Mouse (Mus musculus) liver, embryonic 16.5 days (tissue): ENCODE measurements around the gene Ppp1ca. TPM values are rescaled to one million over a fixed set of nuclear protein-coding genes. Genes with fewer than 3 reads are reported as not detected.

Experiments used
- ATAC-seq: fragments of 200-750 bp; cut with Nextera tagmentation; 2 replicates; pipeline ENCODE4 v1.8.0; 2017; ENCODE audit warnings: low read depth, mild to moderate bottlenecking, moderate number of reproducible peaks, moderate library complexity
- H3K27ac ChIP-seq: fragments of 300-500 bp; sonication (generic); 2 replicates; pipeline ENCODE4 v1.5.1; 2014; ENCODE audit warnings: mild to moderate bottlenecking, low read length
- H3K27me3 ChIP-seq: fragments of 300-500 bp; sonication (generic); 2 replicates; pipeline ENCODE4 v1.6.1; 2014; ENCODE audit warnings: low read depth, low read length, mixed read lengths; ENCODE audit not compliant: control insufficient read depth, insufficient read depth
- H3K36me3 ChIP-seq: fragments of 300-500 bp; sonication (generic); 2 replicates; pipeline ENCODE4 v1.6.1; 2014; ENCODE audit warnings: mild to moderate bottlenecking; ENCODE audit not compliant: control insufficient read depth, insufficient read depth
- H3K4me1 ChIP-seq: fragments of 300-500 bp; sonication (generic); 2 replicates; pipeline ENCODE4 v1.6.1; 2014; ENCODE audit warnings: low read depth, low read length, mixed read lengths; ENCODE audit not compliant: control insufficient read depth
- H3K4me2 ChIP-seq: fragments of 300-500 bp; sonication (generic); 2 replicates; pipeline ENCODE4 v1.6.1; 2014; ENCODE audit warnings: low read depth, low read length, mixed read lengths
- H3K4me3 ChIP-seq: fragments of 300-500 bp; sonication (generic); 2 replicates; pipeline ENCODE4 v1.5.1; 2014; ENCODE audit warnings: low read depth, mild to moderate bottlenecking, low read length
- H3K9ac ChIP-seq: fragments of 300-500 bp; sonication (generic); 2 replicates; pipeline ENCODE4 v1.6.1; 2014; ENCODE audit warnings: low read depth, low read length
- H3K9me3 ChIP-seq: fragments of 300-500 bp; sonication (generic); replicated peaks from 2 replicates; pipeline ENCODE4 v1.6.1; 2016; ENCODE audit warnings: low read length; ENCODE audit not compliant: control insufficient read depth
- WGBS: fragments of 180-500 bp; shearing (Covaris S2); extraction: QIAGEN DNeasy Blood & Tissue Kit; methylation state at CpG from one replicate; pipeline ENCODE4 v1.1.7; 2014; ENCODE audit not compliant: insufficient replicate concordance; 5-methylcytosine and 5-hydroxymethylcytosine counted together
- microRNA-seq: library from miRNA; unstranded; fragments of <30 nt; microRNA quantifications from one replicate; pipeline ENCODE4, GENCODE M21; 2016
- polyA plus RNA-seq: library from polyadenylated mRNA; unstranded; fragments of >200 nt; fragmentation: Nextera tagmentation; extraction: Ambion mirVana; gene quantifications from 2 replicates; pipeline ENCODE4 v1.2.1, GENCODE M21; 2015

Ppp1ca gene
- polyA plus RNA-seq, 1 experiment from 2014 or later: 380 TPM

DNA sequence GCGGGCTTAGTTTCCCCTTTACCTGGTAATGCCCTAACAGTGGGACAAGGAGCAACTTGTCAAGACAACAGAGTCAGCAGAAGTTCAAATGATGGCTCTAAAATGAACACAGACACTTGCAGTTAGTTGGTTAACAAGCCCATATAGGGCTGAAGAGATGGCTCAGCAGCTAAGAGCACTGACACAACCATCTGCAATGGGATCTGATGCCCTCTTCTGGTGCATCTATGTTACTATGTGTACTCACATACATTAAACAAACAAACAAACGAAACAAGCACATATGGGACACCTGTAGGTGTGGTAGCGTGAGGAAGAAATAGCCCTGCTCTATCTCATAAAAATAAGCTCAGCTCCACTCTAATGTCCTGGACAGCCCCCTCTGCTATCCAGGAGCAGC is 50.6 kb downstream of the Ppp1ca start:
- H3K4me2 ChIP-seq: no peak overlapping the region
- no peak for ATAC-seq
- no peaks in the 10 kb centered on the region for H3K4me1 ChIP-seq
- no peaks in the 10 kb centered on the region for H3K9me3 ChIP-seq
- H3K36me3 ChIP-seq: no peaks in the 10 kb centered on the region
- WGBS: 43% methylated on average over 3 of the region's 3 CpGs
- no peak overlapping the region for H3K9ac ChIP-seq
- H3K27ac ChIP-seq: no peak overlapping the region
- no peaks in the 10 kb centered on the region for H3K27me3 ChIP-seq
- H3K4me3 ChIP-seq: no peak overlapping the region

DNA sequence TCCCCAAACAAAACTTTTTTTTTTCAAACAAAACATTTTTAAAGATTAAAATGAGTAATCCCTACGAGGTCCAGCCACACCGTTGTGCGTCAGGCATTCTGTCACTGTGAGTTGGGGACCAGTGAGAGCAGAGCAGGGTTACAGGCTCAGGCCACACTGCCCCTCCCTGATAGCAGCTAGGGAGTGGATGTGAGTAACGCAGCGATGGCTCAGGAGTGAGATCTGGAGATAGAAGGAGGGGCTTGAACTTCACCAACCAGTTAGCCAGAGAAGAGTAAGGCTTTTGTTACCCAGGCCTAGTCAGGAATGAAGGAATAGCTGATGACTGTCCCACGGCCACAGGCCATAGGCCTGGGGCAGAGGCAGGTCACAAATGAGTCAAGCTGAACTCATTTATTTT is 52.9 kb downstream of the Ppp1ca start:
- no peaks in the 10 kb centered on the region for H3K27me3 ChIP-seq
- 64% methylated on average over 6 of the region's 6 CpGs for WGBS
- no peaks in the 10 kb centered on the region for H3K9me3 ChIP-seq
- no peak for ATAC-seq
- no peaks in the 10 kb centered on the region for H3K36me3 ChIP-seq
- no peak overlapping the region for H3K9ac ChIP-seq
- H3K4me2 ChIP-seq: no peak overlapping the region
- H3K4me1 ChIP-seq: no peaks in the 10 kb centered on the region
- H3K4me3 ChIP-seq: no peak overlapping the region
- no peak overlapping the region for H3K27ac ChIP-seq

Small RNAs within 50 kb of the gene (microRNA-seq; reads per million reads assigned to microRNA genes)
- gene Gm26115: not detected

Other genes with a start within 250 kb of the Ppp1ca start
- gene Aldh3b3, start 233.4 kb upstream of the Ppp1ca start, polyA plus RNA-seq: 0.07 and 0.12 TPM in 2 replicates
- gene Aldh3b2, start 219.7 kb upstream of the Ppp1ca start, polyA plus RNA-seq: 0.24 and 0.30 TPM in 2 replicates
- gene Acy3, start 205.5 kb upstream of the Ppp1ca start, polyA plus RNA-seq: 10.5 and 12.4 TPM in 2 replicates
- gene Tbx10, start 199.3 kb upstream of the Ppp1ca start, polyA plus RNA-seq: 0.09 TPM in 1 of 2 replicates, not detected in the other
- gene Nudt8, start 191.5 kb upstream of the Ppp1ca start, polyA plus RNA-seq: 12.2 and 12.6 TPM in 2 replicates
- gene Gm49405, start 191.4 kb upstream of the Ppp1ca start, polyA plus RNA-seq: 0.41 and 0.48 TPM in 2 replicates
- gene Doc2g, start 188.8 kb upstream of the Ppp1ca start, polyA plus RNA-seq: 0.42 and 0.75 TPM in 2 replicates
- 144 and 145 TPM in 2 replicates for gene Ndufv1, start 179.3 kb upstream of the Ppp1ca start, polyA plus RNA-seq
- 796 and 823 TPM in 2 replicates for gene Gstp1, start 154.1 kb upstream of the Ppp1ca start, polyA plus RNA-seq
- 6.1 and 17.4 TPM in 2 replicates for gene Gstp2, start 146.0 kb upstream of the Ppp1ca start, polyA plus RNA-seq
- gene Gstp3, start 132.5 kb upstream of the Ppp1ca start, polyA plus RNA-seq: 95.4 and 105 TPM in 2 replicates
- 0.25 and 0.32 TPM in 2 replicates for gene Cabp2, start 110.5 kb upstream of the Ppp1ca start, polyA plus RNA-seq
- gene Cdk2ap2, start 94.9 kb upstream of the Ppp1ca start, polyA plus RNA-seq: 112 and 117 TPM in 2 replicates
- 6.6 and 7.3 TPM in 2 replicates for gene Pitpnm1, start 92.1 kb upstream of the Ppp1ca start, polyA plus RNA-seq
- gene Aip, start 66.2 kb upstream of the Ppp1ca start, polyA plus RNA-seq: 32.4 and 32.6 TPM in 2 replicates
- gene Gpr152, start 52.3 kb upstream of the Ppp1ca start, polyA plus RNA-seq: 0.02 TPM in 1 of 2 replicates, not detected in the other
- 0.18 and 0.20 TPM in 2 replicates for gene Cabp4, start 48.0 kb upstream of the Ppp1ca start, polyA plus RNA-seq
- gene Coro1b, start 43.4 kb upstream of the Ppp1ca start, polyA plus RNA-seq: 72.4 and 74.8 TPM in 2 replicates
- gene Ptprcap, start 38.5 kb upstream of the Ppp1ca start, polyA plus RNA-seq: 17.6 and 17.9 TPM in 2 replicates
- 29.4 and 31.9 TPM in 2 replicates for gene Rps6kb2, start 28.7 kb upstream of the Ppp1ca start, polyA plus RNA-seq
- gene Carns1, start 16.6 kb upstream of the Ppp1ca start, polyA plus RNA-seq: 0.49 and 0.67 TPM in 2 replicates
- 5.5 and 8.1 TPM in 2 replicates for gene Tbc1d10c, start 781 bp upstream of the Ppp1ca start, polyA plus RNA-seq
- 14.1 and 14.2 TPM in 2 replicates for gene Rad9a, start 9.6 kb downstream of the Ppp1ca start, polyA plus RNA-seq
- 0.39 and 0.61 TPM in 2 replicates for gene Clcf1, start 22.2 kb downstream of the Ppp1ca start, polyA plus RNA-seq
- not detected in 2 replicates for gene AC109138.7, start 22.3 kb downstream of the Ppp1ca start, polyA plus RNA-seq
- gene Pold4, start 39.8 kb downstream of the Ppp1ca start, polyA plus RNA-seq: 12.2 and 14.8 TPM in 2 replicates
- 2.1 TPM in 2 replicates for gene Ssh3, start 77.1 kb downstream of the Ppp1ca start, polyA plus RNA-seq
- gene Ankrd13d, start 91.1 kb downstream of the Ppp1ca start, polyA plus RNA-seq: 1.1 and 1.2 TPM in 2 replicates
- 7.8 and 9.5 TPM in 2 replicates for gene Grk2, start 114.2 kb downstream of the Ppp1ca start, polyA plus RNA-seq
- gene Kdm2a, start 206.2 kb downstream of the Ppp1ca start, polyA plus RNA-seq: 11.0 and 13.7 TPM in 2 replicates
- gene Rhod, start 247.4 kb downstream of the Ppp1ca start, polyA plus RNA-seq: 8.0 and 11.8 TPM in 2 replicates